Mouse (Mus musculus) Patski (cell line): ENCODE data around the gene Adamtsl3. TPM values are rescaled to one million over a fixed set of nuclear protein-coding genes. Genes with fewer than 3 reads are reported as not detected.
A peak's percentile ranks its signal among the peaks of the same experiment; 100 is the strongest.

Source experiments
- ATAC-seq: fragments of 100-300 bp; one replicate; pipeline ENCODE4 v1.8.0; 2021
- CTCF ChIA-PET: fragments of 350-600 bp; sonication (Branson Sonifier 250); formaldehyde crosslinking; loops from one replicate; lab custom pipeline; 2022; ENCODE audit warnings: inconsistent platforms; lab: Charles Lee
- POLR2A ChIA-PET: fragments of 350-600 bp; sonication (Branson Sonifier 250); formaldehyde crosslinking; loops from one replicate; lab custom pipeline; 2022; ENCODE audit warnings: antibody characterized with exemption, inconsistent platforms; lab: Charles Lee
- DNase-seq: peaks from one replicate; pipeline ENCODE4 v3.0.0-alpha.2; 2011; ENCODE audit warnings: low read depth, low spot score
- H3K27me3 ChIP-seq: fragments of 371-371 bp; one replicate; pipeline ENCODE4 v1.5.1; 2021
- CTCF ChIP-seq: fragments of 100-300 bp; IDR thresholded peaks from one replicate; pipeline ENCODE4 v1.5.1; 2021
- in situ Hi-C: fragments of 300-500 bp; cut with MboI; formaldehyde crosslinking; loops from 3 replicates; pipeline ENCODE4 v1.11.1; 2018; ENCODE audit warnings: low pct_unique_long_range_greater_than_20kb, mixed read lengths
- polyA plus RNA-seq: library from polyadenylated mRNA; unstranded; gene quantifications from one replicate; pipeline ENCODE4 v1.2.3, GENCODE M21; 2021

Gene Adamtsl3
- polyA plus RNA-seq, 1 experiment from 2014 or later = 4.4 TPM

DNA sequence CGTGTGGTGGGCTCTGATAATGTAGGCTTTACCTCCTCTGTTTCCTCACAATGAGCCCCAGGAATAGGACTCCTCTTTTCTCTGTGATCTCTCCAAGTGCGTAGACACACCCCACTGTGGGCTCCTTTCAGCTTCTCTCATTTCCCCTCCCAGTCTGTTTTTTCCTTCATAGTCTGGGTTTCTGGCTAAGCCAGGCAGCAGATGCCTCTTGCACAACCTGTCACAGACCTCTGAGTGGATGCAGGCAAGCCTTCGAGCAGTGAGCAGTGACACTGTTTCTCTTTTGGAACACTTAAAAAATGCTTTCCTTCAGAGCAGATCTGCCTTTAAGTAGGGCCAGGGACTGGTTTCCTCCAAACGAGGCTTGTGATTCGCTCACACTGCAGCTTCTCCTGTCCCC, 24.2 kb downstream of the Adamtsl3 start:
- ATAC-seq (no peak), DNase-seq (no peak)
- in situ Hi-C loops = no loop called here
- POLR2A ChIA-PET = no interaction called here
- TF ChIP-seq CTCF = no peak
- H3K27me3 ChIP-seq = no peaks in the 10 kb centered on the region
- CTCF ChIA-PET = no interaction called here

DNA sequence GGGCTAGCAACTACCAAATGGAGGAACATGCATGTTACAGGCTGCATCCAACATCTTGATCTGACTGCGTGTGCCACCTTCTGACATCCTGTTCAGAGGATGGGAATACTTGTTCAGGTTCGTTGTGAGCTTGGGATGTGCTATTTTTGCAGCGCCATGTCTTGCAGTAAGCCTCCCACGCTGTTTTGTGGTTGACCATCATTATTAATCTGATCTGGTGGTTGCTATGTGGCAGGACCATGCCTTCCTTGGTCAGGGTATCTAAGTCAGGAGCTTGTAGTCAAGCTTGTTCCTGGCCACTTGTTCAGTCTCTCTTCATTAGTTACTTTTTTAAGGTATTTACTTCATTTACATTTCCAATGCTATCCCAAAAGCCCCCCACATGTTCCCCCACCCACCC, 24.7 kb downstream of the Adamtsl3 start:
- ATAC-seq (no peak), DNase-seq (no peak)
- in situ Hi-C loops = no loop called here
- no peak for TF ChIP-seq CTCF
- POLR2A ChIA-PET = no interaction called here
- CTCF ChIA-PET = no interaction called here
- no peaks in the 10 kb centered on the region for H3K27me3 ChIP-seq

- no peaks in the 10 kb centered on the region for H3K27me3 ChIP-seq
- CTCF ChIA-PET = no interaction called here
- POLR2A ChIA-PET = no interaction called here
- in situ Hi-C loops = no loop called here
- DNase-seq (no peak), ATAC-seq (no peak)
- TF ChIP-seq CTCF = no peak
Measured at GRCm38 (mm10) chr7:82361127-82361526, 25.6 kb downstream of the Adamtsl3 start.

DNA sequence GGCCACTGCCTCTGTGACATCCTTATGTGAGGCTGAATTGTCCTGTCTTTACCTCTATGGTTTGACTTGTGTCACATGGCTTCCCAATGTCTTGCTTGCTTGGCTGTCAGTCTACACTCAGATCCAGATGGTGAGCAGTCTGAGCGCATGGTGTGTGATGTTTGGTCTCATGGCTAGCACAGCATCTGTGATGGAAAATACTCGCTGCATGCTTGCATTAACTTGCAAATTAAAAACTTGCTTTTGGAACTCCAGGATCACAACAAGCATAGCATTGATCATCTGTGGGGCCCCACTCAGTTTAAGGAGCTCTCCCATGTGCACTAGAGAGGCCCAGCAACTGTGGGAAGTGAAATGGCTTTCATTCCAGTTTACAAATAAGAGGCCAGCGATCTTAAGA, 29.1 kb downstream of the Adamtsl3 start:
- no peak for DNase-seq
- ChIA-PET CTCF (no interaction called here), POLR2A (no interaction called here)
- TF ChIP-seq CTCF = no peak
- H3K27me3 ChIP-seq = no peaks in the 10 kb centered on the region
- in situ Hi-C loops = no loop called here
- ATAC-seq = no peak

GRCm38 (mm10) chr7:82366056-82366455, 30.6 kb downstream of the Adamtsl3 start:
- CTCF ChIA-PET = no interaction called here
- no peak for TF ChIP-seq CTCF
- DNase-seq (no peak), ATAC-seq (no peak)
- in situ Hi-C loops = no loop called here
- POLR2A ChIA-PET = no interaction called here
- no peaks in the 10 kb centered on the region for H3K27me3 ChIP-seq

DNA sequence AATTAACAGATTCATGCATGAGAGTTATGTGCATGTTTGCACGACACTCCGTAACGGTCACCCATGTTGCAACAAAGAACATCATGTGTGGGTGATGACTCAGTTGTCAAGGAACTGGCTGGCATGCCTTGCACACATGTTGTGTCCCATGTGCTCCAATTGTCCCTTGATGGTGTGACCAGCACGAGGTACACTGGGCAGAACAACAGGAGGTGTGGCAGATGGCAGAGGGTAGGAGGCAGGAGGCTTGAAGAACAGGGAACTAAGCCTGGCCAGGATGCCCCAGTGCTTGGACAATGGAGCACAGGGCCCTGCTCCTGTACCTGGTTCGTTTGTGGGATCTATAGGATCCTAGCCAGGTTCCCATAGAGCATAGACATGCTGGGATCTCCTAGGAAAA, 31.0 kb downstream of the Adamtsl3 start:
- ATAC-seq (no peak), DNase-seq (no peak)
- H3K27me3 ChIP-seq = no peaks in the 10 kb centered on the region
- POLR2A ChIA-PET = no interaction called here
- in situ Hi-C loops = no loop called here
- TF ChIP-seq CTCF = no peak
- CTCF ChIA-PET = no interaction called here

DNA sequence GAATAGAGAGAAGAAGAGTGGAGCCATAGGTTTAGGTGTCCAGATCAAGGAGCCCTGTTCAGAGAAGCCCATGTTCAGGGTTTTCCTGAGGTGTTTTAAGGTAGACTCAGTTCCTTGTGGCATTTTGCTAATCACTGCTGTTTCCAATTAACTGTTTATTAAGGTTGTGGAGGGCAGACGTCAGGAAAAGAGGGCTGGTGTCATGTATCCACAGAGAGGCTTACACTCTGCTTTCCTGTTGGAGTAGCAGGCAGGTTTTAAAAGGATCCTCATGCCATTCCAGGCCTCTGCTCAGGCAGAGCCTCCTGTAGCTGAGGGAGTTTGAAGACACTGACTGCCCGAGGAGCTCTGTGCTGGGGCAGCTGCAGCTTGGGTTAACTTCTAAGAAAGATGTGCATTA, 32.6 kb downstream of the Adamtsl3 start:
- ATAC-seq = no peak
- no peak for DNase-seq
- ChIA-PET POLR2A (no interaction called here), CTCF (no interaction called here)
- H3K27me3 ChIP-seq = no peaks in the 10 kb centered on the region
- no peak for TF ChIP-seq CTCF
- in situ Hi-C loops = no loop called here

GRCm38 (mm10) chr7:82370132-82370531, 34.6 kb downstream of the Adamtsl3 start:
- in situ Hi-C loops = no loop called here
- POLR2A ChIA-PET = no interaction called here

DNA sequence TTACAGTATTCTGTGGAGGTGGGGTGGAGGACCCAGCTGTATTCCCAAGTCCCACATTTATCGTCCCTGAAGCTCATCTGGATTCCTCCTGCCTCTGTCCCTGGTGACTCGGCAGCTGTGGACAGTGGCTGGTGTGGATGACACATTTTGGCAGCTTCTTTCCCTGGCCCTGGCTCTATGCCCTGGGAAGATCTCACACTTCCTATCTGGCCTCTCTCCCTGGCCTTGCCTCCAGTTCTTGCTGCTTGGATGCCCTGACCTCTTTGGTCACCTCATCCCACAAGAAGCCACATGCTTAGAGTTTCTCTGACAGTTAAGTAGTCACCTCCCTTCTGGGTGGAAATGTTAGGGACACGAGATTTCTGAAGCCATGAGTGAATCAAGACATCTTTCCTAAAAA, 35.9 kb downstream of the Adamtsl3 start:
- CTCF ChIA-PET = no interaction called here
- no peak for TF ChIP-seq CTCF
- peak; percentile 47 for ATAC-seq
- no peaks in the 10 kb centered on the region for H3K27me3 ChIP-seq
- DNase-seq = no peak
- POLR2A ChIA-PET = no interaction called here
- in situ Hi-C loops = no loop called here

More at GRCm38 (mm10) chr7:82370132-82370531, 34.6 kb downstream of the Adamtsl3 start:
- no peak for ATAC-seq
- TF ChIP-seq CTCF = no peak
- CTCF ChIA-PET = no interaction called here
- H3K27me3 ChIP-seq = no peaks in the 10 kb centered on the region
- DNase-seq = no peak

- no peak for ATAC-seq
- in situ Hi-C loops = no loop called here
- no peak for DNase-seq
- no peak for TF ChIP-seq CTCF
- no peaks in the 10 kb centered on the region for H3K27me3 ChIP-seq
- ChIA-PET CTCF (interaction anchor here (0.8 kb wide), 1 partner anchor 51 kb away, joined by 3 read pairs; no protein-coding TSS in a partner anchor), POLR2A (interaction anchor here (0.6 kb wide), 1 partner anchor 564 kb away, joined by 4 read pairs; no protein-coding TSS in a partner anchor)
Measured at GRCm38 (mm10) chr7:82378311-82378710, 42.8 kb downstream of the Adamtsl3 start.

DNA sequence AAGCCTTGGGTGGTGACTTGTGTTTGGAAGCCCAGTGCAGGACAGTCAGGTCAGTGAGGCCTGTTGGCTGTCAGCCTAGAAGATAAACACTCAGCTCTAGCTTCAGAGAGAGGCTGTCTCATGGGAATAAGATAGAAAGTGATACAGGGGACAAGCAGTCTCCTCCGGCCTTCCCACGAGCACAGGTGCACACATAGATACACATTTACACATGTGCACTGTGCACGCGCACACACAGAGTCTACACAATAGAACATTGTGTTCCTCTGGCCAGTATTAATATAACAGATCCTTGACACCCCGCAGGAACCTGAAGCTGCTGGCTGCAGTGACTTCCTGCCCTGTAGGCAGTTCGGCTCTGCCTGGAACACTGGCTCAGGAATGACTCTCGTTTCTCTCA, 44.3 kb downstream of the Adamtsl3 start:
- CTCF ChIA-PET = no interaction called here
- TF ChIP-seq CTCF = no peak
- in situ Hi-C loops = no loop called here
- H3K27me3 ChIP-seq = no peaks in the 10 kb centered on the region
- DNase-seq = no peak
- POLR2A ChIA-PET = no interaction called here
- ATAC-seq = no peak

- ATAC-seq = no peak
- no peak for DNase-seq
- POLR2A ChIA-PET = no interaction called here
- in situ Hi-C loops = no loop called here
- CTCF ChIA-PET = no interaction called here
- no peaks in the 10 kb centered on the region for H3K27me3 ChIP-seq
- no peak for TF ChIP-seq CTCF
Measured at GRCm38 (mm10) chr7:82382843-82383535, 47.5 kb downstream of the Adamtsl3 start.
